Mouse (Mus musculus): ENCODE measurements around the gene Fads2. TPM values are rescaled to one million over a fixed set of nuclear protein-coding genes. Genes with fewer than 3 reads are reported as not detected.
A peak's percentile ranks its signal among the peaks of the same experiment; 100 is the strongest.

Fads2 gene
- 46.8 and 54.2 TPM in 2 replicates for polyA plus RNA-seq (2015; fragmentation: Nextera tagmentation; extraction: Ambion mirVana)

DNA sequence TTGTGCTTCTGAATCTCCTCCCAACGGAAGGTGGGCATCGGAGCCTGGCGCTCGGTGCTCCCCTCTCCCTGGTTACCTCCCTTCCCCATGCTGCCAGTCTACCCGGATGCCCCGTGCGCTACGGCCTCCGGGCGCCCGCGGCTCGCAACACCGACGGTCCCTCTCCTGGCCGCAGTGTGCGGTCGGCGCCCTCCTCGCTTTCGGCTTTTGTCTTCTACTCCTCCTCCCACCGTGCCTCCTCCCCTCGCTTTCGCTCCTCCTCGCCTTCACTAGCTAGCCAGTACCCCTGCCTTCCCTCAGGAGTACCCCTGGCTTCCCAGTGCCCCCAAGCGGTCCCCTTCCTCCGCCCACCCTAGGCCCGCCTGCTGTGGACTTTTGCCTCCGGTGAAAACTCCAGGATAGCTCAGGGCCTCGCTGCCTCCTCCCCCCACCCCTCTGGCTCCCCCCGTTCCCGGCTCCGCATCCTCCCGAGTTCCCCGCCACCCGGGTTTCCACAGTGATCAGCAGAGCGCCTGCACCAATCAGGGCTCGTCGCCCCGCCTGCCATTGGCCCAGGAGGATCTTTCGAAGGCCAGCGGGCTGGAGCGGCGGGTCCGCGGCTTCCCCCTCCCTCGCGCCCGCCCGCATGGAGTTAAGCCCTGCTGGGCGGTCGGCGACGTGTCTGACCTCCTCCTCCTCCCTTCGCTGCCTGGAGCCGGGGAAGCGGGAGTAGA is at the start of gene Fads2:
Fads2 (minus strand) TSS at position 406 of the 713 bp plus-strand sequence.
- 0 out of 2 replicates have a peak, but pooled peaks cover 4% of the 10 kb centered on the region for H3K36me3 ChIP-seq (ENCODE audit: control insufficient read depth, insufficient read depth)
- peak within 1 kb of the TSS; percentile 31 for H3K9ac ChIP-seq (ENCODE audit: low read depth, low read length)
- under 1% methylated on average over 49 of the region's 57 CpGs for WGBS
- peak within 1 kb of the TSS; percentile 71 for H3K4me3 ChIP-seq (ENCODE audit: low read depth, low read length)
- peak within 1 kb of the TSS; percentile 90 for H3K4me2 ChIP-seq (replicated peaks; ENCODE audit: low read depth)
- peak within 1 kb of the TSS; percentile 79 for H3K27ac ChIP-seq (ENCODE audit: low read depth, low read length)
- ATAC-seq = peak; percentile 89
- no peaks in the 10 kb centered on the region for H3K9me3 ChIP-seq (ENCODE audit: control insufficient read depth)
- peak; percentile 58 for TF ChIP-seq CTCF (IDR thresholded peaks at IDR 0.05; ENCODE audit: low read depth)
- H3K27me3 ChIP-seq (replicated peaks; ENCODE audit: control insufficient read depth, insufficient read depth, low read length) = no peaks in the 10 kb centered on the region
- peaks cover 9% of the 10 kb centered on the region; the same call in 1 of the 2 replicates for H3K4me1 ChIP-seq (replicated peaks; ENCODE audit: control insufficient read depth, insufficient read depth, low read length)

DNA sequence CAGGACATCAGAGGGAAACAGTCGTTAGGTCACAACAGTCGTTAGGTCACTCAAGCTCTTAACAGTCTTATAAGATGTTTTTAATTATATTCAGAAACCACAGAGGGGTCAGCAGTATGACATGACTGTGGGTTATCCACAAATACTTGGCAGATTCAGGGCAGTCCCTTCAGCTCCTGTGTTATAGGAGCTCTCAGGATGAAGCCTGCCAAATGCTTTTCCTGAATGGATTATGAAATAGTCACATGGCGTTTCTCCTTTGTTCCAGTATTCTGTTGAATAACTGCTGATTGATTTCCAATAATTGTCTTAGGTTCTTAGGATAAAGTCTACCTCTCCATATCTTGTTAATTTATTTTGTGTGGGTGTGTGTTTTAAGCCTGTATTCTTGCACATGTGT is 47.6 kb upstream of the Fads2 start:
- Histone ChIP-seq H3K36me3 (ENCODE audit: control insufficient read depth, insufficient read depth) (no peaks in the 10 kb centered on the region), H3K4me3 (ENCODE audit: low read depth, low read length) (no peak overlapping the region), H3K9ac (ENCODE audit: low read depth, low read length) (no peak overlapping the region), H3K27ac (ENCODE audit: low read depth, low read length) (no peak overlapping the region), H3K9me3 (ENCODE audit: control insufficient read depth) (no peaks in the 10 kb centered on the region), H3K27me3 (replicated peaks; ENCODE audit: control insufficient read depth, insufficient read depth, low read length) (no peaks in the 10 kb centered on the region), H3K4me1 (replicated peaks; ENCODE audit: control insufficient read depth, insufficient read depth, low read length) (no peaks in the 10 kb centered on the region), H3K4me2 (replicated peaks; ENCODE audit: low read depth) (no peak overlapping the region)
- WGBS = 69% methylated on average over 3 of the region's 3 CpGs
- TF ChIP-seq CTCF (IDR thresholded peaks at IDR 0.05; ENCODE audit: low read depth) = no peak
- no peak for ATAC-seq

DNA sequence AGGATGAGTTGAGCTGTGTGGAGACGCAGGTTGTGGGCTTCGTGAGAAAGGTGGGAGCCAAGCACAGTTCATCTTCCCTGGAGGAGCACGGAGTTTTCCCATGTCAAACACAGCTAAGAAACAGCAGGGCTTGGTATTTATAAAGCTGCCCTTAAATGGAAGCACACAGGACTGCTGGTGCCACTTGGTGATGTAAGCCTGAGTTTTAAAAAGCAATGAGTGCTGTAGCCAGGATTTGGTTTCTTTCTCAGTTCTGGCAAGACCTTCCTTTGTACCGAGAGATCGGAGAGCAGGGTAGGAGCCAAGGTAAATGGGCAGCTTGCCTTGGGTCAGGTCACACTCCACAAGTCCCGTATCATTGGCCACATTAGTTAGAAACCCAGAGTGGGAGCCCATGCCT is 47.0 kb upstream of the Fads2 start:
- Histone ChIP-seq H3K36me3 (ENCODE audit: control insufficient read depth, insufficient read depth) (no peaks in the 10 kb centered on the region), H3K4me1 (replicated peaks; ENCODE audit: control insufficient read depth, insufficient read depth, low read length) (no peaks in the 10 kb centered on the region), H3K27me3 (replicated peaks; ENCODE audit: control insufficient read depth, insufficient read depth, low read length) (no peaks in the 10 kb centered on the region), H3K9ac (ENCODE audit: low read depth, low read length) (no peak overlapping the region), H3K9me3 (ENCODE audit: control insufficient read depth) (no peaks in the 10 kb centered on the region), H3K4me3 (ENCODE audit: low read depth, low read length) (no peak overlapping the region), H3K27ac (ENCODE audit: low read depth, low read length) (no peak overlapping the region), H3K4me2 (replicated peaks; ENCODE audit: low read depth) (no peak overlapping the region)
- 72% methylated on average over 6 of the region's 6 CpGs for WGBS
- no peak for ATAC-seq
- TF ChIP-seq CTCF (IDR thresholded peaks at IDR 0.05; ENCODE audit: low read depth) = no peak

DNA sequence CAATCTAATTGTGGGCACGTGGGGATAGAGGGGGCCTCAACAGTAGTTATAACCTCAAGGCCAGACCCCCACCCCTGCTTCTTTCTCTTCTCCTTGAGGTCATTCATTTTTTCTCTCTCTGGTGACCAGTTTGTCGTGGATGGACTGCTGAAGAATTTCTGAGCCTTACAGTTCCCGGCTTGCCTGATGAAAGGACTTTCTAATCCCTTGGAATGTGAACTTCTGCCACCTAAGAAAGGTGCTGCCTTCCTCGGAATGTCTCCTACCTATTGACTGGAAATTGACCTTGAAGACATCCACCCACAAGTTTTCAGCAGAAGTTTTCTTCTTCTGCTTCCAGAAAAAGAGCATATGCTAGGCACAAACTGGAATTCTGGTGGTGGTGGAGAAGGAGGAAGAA is 42.9 kb upstream of the Fads2 start:
- no peak overlapping the region for H3K4me3 ChIP-seq (ENCODE audit: low read depth, low read length)
- no peaks in the 10 kb centered on the region for H3K9me3 ChIP-seq (ENCODE audit: control insufficient read depth)
- H3K36me3 ChIP-seq (ENCODE audit: control insufficient read depth, insufficient read depth) = no peaks in the 10 kb centered on the region
- 47% methylated on average over 4 of the region's 4 CpGs for WGBS
- H3K27ac ChIP-seq (ENCODE audit: low read depth, low read length) = no peak overlapping the region
- H3K4me2 ChIP-seq (replicated peaks; ENCODE audit: low read depth) = no peak overlapping the region
- H3K27me3 ChIP-seq (replicated peaks; ENCODE audit: control insufficient read depth, insufficient read depth, low read length) = no peaks in the 10 kb centered on the region
- no peaks in the 10 kb centered on the region for H3K4me1 ChIP-seq (replicated peaks; ENCODE audit: control insufficient read depth, insufficient read depth, low read length)
- no peak overlapping the region for H3K9ac ChIP-seq (ENCODE audit: low read depth, low read length)
- no peak for TF ChIP-seq CTCF (IDR thresholded peaks at IDR 0.05; ENCODE audit: low read depth)
- ATAC-seq = no peak

DNA sequence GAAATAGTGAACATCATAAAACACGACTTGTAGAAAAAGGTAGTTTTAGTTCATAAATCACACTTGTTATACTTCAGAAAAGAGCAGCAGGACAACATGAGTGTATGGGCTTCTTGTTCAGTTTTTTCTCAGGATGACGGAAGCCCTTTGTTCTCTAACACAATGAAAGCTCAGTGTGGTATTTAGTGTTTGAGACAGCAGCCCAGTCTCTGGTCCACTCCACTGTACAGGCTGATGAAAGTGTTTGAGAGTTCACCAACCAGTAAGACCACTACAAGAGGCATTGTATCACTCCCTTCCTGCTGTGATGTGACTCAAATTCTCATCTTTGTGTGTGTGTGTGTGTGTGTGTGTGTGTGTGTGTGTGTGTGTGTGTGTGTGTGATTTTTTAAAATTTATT is 42.1 kb upstream of the Fads2 start:
- no peaks in the 10 kb centered on the region for H3K9me3 ChIP-seq (ENCODE audit: control insufficient read depth)
- H3K9ac ChIP-seq (ENCODE audit: low read depth, low read length) = no peak overlapping the region
- TF ChIP-seq CTCF (IDR thresholded peaks at IDR 0.05; ENCODE audit: low read depth) = no peak
- no peak for ATAC-seq
- no peaks in the 10 kb centered on the region for H3K4me1 ChIP-seq (replicated peaks; ENCODE audit: control insufficient read depth, insufficient read depth, low read length)
- 73% methylated on average over 2 of the region's 2 CpGs for WGBS
- H3K36me3 ChIP-seq (ENCODE audit: control insufficient read depth, insufficient read depth) = no peaks in the 10 kb centered on the region
- no peak overlapping the region for H3K4me3 ChIP-seq (ENCODE audit: low read depth, low read length)
- no peak overlapping the region for H3K27ac ChIP-seq (ENCODE audit: low read depth, low read length)
- H3K4me2 ChIP-seq (replicated peaks; ENCODE audit: low read depth) = no peak overlapping the region
- no peaks in the 10 kb centered on the region for H3K27me3 ChIP-seq (replicated peaks; ENCODE audit: control insufficient read depth, insufficient read depth, low read length)

DNA sequence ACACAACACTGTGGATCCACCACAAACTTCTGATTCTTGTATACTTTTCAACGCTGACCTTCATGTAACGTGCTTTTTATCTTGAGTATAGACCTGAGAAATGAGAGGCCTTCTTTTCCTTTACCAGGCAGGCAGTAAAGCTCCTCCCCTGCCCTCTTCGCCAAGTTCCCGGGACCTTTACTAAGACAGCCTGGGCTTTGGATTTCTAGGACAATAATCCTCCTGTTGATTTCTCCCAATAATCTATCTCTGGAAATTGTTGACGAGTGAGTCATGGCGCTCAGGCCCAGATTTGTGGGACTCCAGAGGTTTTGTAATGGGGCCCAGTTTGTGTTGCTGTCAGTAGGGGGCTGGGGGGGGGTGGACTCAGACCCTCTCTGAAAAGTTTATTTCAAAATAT is 38.2 kb upstream of the Fads2 start:
- no peak overlapping the region for H3K27ac ChIP-seq (ENCODE audit: low read depth, low read length)
- H3K4me2 ChIP-seq (replicated peaks; ENCODE audit: low read depth) = no peak overlapping the region
- 0 out of 2 replicates have a peak, but pooled peaks cover 4% of the 10 kb centered on the region for H3K4me1 ChIP-seq (replicated peaks; ENCODE audit: control insufficient read depth, insufficient read depth, low read length)
- H3K4me3 ChIP-seq (ENCODE audit: low read depth, low read length) = no peak overlapping the region
- TF ChIP-seq CTCF (IDR thresholded peaks at IDR 0.05; ENCODE audit: low read depth) = no peak
- no peaks in the 10 kb centered on the region for H3K9me3 ChIP-seq (ENCODE audit: control insufficient read depth)
- no peaks in the 10 kb centered on the region for H3K36me3 ChIP-seq (ENCODE audit: control insufficient read depth, insufficient read depth)
- 72% methylated on average over 6 of the region's 6 CpGs for WGBS
- ATAC-seq = no peak
- H3K9ac ChIP-seq (ENCODE audit: low read depth, low read length) = no peak overlapping the region
- no peaks in the 10 kb centered on the region for H3K27me3 ChIP-seq (replicated peaks; ENCODE audit: control insufficient read depth, insufficient read depth, low read length)

Data from intestine, postnatal 0 days (tissue).